Mouse (Mus musculus) thymus, postnatal 25 days (tissue): ENCODE results near the gene Syne1.
A peak's percentile ranks its signal among the peaks of the same experiment; 100 is the strongest.

Source experiments
- DNase-seq: peaks from one replicate; pipeline ENCODE4 v3.0.0; 2022

Syne1 gene

DNA sequence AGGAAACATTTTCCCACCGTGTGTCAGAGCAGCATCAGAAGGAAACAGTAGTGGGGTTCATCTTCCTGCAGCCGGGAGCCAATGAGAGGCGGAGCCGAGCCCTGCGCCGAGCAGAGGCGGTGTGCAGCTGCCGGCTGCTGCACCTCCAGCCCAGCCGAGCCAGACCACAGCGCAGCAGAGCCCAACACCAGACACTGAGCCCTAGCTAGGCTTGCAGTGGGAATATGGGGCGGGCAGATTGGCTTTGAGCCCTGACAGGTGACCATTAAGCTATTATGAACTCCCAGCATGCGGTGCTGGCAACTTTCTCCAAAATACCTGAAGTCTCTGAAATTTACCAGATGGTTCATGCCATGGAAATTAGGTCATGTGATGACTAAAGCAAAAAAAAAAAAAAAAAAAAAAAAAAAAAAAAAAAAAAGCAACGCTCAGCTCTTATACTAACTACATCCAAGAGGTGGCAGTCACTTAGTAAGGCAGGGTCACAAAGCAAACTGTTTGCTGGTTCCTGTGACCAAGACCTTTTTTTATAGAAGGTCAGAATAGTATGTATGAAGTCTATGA, 356.5 kb downstream of the Syne1 start:
- peak; percentile 88 for DNase-seq

DNA sequence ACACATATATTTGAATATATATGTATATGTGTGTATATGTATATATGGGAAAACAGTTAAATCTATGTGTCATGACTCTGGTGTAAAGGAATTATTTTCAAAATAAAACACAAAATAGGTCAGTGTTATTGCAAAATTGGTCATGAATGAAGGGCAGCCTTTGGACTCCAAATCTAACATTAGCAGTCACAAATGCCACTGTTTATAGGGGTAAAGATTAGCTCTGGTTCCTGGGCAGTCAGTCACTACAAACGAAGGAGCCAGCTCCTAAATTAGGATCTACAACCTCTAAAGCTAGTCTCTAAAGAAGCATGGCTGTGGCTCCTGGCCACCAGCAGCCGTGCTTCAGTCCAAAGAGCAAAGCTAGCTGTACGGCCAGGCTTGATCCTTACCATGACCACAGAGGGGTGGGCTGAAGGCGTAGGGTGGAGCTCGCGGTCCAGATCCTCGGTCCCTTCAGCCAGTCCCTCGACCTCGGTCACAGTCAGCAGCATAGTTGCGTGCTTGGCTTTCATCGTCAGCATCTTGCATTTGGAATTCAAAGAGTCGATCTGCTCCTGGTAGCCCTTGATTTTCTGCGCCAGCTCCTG, 357.1 kb downstream of the Syne1 start:
- DNase-seq = no peak

DNA sequence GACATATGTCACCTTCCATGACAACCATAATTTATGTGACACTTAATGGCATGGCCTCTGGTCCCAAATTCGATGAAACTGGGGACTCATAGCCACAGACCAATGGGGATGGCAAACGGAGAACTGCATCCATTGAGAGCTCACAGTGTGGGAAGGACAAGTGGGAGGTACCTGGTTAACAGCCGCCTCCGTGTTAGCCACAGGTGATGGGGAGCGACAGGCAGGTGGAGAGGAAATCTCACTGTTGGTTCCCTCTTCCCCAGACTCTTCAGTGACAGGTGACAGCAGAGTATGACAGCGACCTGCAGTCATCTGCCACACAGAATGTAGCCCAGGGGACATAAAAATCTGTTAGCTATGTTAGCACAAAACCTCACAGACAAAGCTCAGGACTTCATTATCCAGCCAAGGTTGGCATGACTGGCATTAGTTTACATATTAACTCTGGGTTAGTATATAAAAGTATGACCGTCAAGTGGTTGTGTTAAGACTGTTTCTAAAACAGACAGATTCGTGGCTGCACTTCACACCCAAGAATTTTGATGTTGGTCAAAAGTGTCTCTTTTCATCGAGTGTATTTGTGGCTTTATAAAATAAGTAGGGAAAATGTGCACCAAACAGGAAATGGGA, 358.3 kb downstream of the Syne1 start:
- no peak for DNase-seq

DNA sequence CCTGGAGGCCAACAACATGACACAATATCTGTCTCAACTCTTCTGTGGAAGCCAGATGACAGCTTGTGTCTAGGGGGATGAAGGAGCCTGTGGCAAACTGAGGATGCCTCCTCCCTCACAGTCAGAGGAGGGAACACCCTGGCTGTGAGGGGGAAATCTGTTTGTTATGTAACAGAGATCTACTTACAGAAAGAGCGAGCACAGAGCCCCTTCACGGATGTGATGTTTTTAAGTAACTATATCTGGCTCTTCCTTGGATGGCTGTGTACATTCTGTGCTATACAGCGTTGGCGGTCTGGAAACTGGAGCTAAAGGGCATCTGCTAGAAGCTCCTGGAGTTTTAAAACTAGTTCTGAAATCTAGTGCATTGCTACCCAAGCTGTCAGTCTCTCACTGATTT, 360.5 kb downstream of the Syne1 start:
- DNase-seq = no peak

DNA sequence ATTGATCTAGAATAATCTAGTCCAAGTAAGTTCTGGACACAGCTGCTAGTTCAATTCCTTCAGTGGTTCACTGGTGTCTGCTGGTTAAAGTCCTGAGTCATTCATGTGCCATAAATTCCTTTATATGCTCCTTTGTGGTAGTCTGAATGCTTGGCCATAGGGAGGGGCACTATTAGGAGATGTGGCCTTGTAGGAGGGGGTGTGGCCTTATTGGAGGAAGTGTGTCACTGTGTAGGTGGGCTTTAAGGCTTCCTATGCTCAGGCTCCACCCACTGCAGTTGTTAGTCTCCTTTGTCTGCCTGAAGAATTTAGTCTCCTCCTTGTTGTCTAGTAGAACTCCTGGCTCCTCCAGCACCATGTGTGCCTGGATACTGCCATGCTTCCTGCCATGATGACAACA, 362.4 kb downstream of the Syne1 start:
- DNase-seq = no peak

DNA sequence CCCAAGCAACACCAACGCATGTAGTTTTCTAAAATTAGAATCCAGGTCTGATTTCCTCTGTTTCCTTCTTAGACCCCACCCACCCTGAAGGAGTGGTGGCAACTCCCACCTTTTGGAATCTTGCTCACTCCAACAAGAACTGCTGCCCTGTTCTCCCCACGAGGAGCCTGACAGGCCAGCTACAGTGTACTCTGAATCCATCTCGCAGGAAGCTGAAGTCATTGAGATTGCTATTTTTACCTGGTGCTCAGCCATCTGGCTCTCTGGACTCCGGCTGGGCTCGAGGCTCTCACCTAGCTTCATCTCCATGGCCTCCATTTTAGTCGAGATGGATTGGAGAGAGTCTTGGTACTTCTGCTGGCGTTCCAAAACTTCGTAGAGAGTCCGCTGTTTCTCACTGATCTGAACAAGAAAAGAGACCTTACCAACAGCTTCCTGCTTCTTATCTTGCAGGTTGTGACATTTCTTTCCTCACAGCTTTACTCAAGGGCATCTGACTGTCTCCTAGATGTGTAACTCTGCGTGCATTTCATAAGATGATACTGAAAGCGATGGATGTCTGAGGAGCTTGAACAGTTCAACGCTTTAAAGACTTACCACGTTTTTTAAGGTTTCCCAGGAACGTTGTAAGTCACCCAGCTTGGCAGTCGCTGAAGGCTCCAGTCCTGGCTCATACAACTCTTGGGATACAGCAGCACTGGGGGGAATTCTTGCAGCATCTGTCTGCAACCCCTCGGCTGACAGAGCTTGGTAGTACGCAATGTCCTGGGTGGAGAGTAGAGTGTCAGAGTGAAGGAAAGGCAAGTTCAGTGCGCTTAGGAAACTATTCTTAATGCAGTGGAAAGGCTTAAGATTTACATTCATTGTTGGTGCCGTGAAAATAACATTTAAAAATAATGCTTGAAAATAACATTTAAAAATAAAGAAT, 365.9 kb downstream of the Syne1 start:
- no peak for DNase-seq

DNA sequence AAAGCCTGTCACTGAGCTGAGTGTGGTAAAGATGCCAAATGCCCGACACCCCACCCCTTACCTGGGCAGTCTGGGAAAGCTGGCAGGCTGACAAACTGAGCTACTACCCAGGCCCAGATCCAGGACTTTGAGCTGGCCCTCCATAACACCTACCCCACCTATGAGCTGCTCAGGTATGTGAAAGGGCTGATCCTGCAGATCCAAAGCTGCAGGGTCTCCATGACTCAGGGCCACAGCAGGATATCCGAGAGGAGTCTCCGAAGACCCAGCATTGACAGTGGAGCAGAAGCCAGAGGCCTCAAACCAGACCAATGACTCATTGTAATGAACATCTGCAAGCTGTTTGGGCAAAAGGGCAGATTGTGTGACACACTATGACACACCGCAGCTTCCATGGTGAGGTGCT, 369.5 kb downstream of the Syne1 start:
- DNase-seq = no peak

DNA sequence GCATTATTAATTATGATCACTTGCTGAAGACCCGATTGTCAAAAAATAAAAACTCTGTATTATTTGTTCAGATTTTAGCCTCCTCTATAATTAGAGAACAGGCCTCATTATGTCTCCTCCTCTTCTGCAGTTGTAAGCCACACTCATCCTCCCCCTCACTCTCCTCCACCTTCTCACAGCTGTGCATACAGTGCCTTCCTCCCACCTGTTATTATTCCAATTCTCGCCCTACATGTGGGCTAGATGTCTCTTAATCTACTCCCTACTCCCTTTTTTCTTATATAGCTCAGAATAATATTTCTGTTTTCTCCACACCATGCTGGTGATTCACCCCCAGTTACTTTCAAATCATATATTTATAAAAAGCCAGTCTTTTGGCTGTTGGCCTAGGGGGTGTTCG, 371.4 kb downstream of the Syne1 start:
- no peak for DNase-seq

DNA sequence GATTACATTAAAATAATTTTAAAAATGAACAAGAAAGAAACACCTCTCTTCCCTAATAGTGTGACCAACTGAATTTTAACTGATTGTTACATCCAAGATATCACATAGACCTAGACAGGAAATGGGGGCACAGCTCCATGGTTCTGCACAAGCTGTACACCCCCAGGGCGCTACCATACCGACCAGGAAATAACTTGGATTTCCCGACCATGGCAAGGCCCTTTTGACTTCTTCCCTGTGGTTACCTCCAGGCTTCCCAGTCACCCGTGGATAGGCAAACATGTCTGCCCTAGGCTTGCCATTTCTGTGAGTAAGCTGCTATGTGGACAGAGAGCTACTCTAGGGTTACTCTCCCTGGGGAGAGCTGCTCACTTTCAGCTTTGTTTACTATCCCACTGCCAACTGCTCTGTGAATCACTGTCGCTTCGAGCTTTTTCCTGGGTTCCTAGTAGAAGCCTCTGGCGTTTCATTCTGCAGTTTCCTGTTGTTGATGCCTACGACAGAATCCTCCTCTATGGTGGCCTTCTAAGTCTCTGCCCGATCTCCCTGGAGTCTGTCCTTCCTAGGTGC, 373.8 kb downstream of the Syne1 start:
- no peak for DNase-seq

DNA sequence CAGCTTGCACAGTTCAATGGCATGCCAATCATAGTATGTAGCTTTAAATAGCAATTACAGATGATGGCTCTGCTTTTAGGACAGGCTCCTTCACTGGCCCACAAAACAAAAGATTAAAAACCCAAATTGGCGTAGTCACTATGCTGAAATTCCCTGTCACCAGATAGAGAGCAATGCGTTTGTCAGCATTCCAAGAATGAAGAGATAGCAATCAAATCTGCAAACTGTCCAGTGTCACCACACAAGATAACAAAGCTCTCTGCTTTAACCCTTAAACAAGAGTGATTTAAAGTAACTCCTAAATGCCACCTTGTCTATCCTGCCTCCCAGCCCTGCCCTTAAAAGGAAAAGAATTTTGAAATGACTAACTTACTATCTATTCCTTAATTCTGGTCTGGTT, 374.9 kb downstream of the Syne1 start:
- DNase-seq = no peak

DNA sequence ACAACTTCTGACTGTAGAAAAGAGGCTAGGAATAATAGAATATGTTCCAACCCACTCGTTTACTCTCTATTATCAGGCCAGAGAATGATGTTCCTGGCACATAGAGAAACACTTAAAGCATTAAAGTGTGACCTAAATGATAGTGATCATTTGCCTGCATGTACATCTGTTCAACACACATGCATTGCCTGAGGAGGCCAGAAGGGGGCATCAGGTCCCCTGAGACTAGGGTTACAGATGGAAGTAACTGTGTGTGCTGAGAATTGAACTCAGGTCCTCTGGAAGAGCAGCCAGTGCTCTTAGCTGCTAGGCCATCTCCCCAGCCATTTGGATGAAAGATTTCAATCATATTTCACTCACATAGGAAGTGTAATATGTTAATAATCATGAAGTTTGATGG, 380.9 kb downstream of the Syne1 start:
- no peak for DNase-seq

DNA sequence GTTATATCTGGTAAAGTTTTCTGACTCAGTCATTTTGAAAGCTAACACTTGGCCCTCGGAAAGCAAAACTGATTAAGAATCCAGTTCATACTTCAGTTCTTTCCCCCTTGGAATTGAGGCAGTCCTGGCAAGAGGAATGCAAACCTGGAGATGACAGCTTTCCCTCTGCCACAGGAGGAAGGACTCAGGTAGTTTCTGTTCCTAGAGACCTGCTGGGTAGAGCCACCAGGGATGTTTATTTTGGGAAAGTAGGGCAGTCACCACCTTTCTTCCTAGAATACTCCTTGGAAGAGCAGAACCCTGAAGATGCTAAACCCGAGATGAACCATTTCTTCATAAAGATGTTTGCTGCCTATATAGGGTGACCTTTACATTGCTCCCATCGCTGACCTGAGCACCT, 383.8 kb downstream of the Syne1 start:
- no peak for DNase-seq

DNA sequence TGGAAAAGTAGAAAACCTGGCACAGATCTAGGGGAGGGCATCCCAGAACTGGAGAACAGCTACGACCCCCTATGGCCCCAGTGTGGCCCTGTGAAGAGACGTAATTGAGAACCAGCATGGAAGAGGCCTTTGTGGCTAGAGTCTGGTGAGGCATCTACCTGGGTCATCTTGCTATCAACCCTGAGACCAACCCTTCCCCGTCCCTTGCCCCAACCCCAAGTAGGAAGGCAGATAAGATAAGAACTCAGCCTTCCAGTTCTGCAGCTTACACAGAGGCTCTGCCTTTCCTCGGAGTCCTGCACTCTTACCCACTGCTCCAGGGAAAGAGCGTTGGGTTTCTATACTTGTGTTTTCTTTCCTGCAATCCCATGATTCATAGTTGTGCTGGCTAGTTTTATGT, 385.8 kb downstream of the Syne1 start:
- no peak for DNase-seq

DNA sequence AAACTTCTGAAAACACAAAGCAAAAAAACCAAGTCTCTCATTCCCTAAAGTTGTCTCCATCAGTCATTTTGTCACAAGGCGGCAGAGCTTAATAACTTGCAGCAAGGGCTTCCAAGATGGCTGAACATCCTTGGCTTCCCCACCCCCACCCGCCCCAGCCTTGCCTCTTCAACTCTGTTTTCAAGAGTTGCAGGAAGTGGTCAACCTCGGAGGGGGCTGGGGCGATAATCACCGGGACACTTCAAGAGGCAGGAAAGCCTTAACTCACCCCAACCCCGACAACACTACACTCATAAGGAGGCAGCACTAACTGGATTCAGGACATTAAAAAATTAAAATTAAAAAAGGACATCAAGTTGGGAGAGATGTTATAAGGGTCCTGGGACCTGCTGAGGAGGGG, 387.5 kb downstream of the Syne1 start:
- DNase-seq = peak; percentile 67

DNA sequence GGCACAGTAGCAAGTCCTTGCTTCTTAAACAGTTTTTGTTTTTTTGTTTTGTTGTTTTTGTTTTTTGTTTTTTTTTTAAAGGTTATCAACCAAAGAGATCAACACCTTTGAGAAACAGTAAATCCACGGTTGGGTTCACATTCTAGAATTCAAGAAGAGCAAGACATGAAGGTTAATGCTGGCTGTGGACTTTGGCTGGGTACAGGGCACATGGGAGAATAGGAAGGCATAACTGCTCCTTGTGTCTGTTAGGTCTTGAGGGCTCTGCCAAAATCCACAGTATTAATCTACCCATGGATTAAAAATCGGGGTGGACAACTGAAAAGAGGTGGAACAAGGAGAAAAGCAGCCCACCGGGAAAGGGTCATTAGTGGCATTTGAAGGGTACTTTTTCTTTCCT, 388.0 kb downstream of the Syne1 start:
- no peak for DNase-seq

DNA sequence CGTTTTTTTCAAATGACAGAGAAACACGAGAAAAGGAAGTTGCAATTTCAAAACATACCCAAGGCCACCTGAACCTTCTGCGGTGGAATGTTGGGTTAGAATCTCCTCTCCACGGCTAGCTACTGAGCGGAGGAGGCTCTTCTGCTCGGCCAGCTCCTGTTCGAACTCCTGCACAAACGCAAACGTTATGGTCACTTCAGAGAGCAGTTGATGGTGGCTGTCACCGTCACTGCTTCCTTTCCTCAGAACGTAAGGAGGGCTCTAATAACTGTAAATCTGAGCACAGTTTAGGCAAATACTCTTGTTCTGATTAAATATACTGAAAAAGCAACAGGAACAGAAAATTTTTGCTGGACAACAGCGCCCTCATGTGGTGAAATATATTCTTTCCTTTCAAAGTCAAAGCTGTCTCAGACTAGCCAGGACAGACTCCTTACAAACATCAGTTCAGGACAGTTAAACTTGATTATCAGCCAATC, 389.8 kb downstream of the Syne1 start:
- DNase-seq = peak; percentile 61

DNA sequence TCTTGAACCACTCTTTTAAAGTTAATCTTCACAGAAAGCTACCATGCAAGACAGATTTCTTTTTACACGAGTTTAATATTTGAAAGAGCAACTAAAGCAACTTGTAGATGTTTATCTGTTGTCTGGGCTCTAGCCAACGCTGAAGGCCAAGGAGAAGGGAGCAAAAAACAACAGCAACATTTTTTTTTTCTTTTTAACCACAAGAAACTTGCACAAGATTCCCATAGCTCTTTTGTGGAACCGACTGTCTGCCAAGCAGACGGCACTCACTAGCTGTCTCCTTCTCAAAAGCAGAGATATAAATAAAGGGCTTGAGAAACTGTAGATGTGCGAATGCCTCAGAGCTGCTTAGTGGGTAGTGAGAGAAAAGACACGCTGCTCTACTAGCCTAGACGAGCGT, 391.6 kb downstream of the Syne1 start:
- no peak for DNase-seq

DNA sequence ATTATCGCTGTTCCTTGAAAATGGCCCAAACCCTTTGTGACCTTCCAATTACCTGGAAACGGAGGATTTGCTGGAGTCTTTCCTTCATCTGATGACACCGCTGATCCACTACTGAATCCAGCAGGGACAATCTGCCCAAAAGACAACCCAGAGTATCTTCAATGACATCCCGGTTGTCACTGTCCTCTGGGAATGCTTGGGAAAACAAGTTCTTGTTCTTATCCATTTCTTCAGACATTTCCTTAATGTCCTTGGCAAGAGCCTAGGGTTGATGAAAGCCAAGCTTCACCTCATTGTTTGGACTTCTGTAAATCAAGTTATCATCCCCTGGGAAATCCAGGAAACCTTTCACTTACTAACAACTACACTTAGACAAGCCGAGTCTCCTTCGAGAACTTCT, 398.2 kb downstream of the Syne1 start:
- no peak for DNase-seq

DNA sequence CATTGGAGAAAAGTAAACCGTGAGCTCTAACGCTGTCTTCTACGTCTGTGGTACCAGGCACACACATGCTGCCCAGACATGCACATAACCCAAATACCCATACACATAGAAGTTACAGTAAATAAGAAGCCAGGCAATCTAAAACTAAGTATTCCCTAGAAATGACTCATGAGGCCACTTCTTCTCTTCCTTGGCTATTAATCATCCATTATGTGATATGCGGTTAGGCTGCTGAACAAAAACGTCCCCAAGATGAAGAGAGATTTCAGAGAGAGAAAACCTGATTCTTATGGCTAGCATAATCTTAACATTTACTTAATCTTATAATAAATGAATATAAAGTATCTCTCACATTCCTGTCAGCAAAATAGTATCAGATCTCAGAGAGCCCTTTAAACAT, 409.8 kb downstream of the Syne1 start:
- no peak for DNase-seq

DNA sequence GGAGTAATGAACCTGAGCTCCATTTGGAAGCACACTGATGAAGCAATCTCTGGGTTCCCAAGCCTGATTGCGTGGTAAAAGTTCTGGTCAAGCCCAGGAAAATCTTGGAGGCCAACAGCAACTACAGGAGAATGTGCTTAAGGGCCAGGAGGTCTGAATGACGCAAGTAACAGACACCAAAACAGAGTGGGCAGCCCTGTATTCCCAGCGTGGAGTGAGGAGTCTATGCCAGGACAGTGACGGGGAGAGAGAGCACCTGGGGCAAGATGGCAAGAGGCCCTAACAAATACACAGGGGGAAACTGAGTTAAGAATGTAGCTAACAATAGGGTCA, 411.4 kb downstream of the Syne1 start:
- no peak for DNase-seq

DNA sequence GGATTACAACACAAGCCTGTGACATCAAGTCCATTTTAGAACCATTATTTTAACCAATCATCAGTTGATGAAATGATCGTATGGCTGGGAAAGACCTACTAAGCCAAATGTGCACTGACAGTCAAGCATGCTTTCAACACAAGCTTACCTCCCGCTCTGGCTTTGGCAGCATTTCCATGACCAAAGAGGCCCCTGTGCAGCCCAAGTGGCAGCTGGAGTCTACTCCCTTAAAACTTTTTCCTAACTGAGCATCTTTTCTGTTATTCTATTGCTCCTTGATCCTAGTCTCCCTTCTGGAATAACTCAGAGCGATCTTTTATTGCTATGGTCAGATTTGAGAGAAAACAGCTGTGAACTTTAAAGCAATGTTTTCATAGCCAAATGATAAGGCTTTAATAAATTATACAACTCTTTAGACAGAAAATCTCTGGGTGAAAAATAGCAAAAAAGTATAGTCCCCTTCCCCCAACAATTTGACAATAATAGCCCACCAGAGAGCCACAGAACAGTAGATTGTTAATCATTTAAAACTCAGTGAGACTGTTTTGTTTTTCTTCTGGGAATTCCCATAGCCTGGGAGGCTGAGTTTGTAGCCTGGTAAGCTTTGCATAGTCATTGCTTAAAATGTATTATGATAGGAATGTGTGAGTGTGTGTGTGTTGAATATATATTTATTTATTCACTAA, 411.9 kb downstream of the Syne1 start:
- no peak for DNase-seq

DNA sequence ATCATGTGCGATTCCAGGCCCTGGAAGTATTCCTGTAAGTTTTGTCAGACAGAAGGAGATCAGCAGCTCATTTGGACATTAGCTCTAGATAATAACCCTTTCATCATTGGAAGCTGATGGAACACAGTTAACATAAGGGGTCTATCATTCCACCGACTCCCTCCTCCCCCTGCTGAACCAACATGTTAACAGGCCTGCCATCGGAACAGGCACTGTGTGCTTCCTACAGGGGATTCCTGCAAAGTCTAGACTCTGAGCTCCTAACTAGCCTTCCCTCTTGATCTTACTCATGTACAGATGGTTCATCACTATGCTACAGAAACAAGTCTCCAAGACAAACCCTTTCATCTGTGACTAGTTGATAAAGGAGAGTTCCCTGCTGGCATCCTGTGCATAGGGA, 419.2 kb downstream of the Syne1 start:
- no peak for DNase-seq

DNA sequence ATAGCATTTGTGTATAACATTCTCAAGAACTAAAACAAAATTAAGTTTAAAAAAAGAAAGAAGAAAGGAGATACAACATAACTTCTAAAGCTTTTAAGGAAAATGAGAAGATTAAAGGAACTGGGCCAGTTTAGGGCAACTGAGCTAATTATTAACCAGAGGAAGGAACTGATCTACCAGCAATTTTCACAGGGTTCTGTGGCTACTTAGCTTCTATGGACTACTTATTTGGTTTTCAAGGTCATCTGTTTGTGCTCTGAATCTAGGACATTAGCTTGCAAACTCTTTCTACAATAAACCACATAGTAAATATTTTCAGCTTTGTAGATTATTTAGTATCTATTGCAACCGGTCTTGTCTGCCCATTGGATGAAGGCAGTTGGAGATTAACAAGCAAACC, 420.8 kb downstream of the Syne1 start:
- no peak for DNase-seq
